Mouse (Mus musculus): ENCODE data around the gene Tdp1.

The Tdp1 gene

GRCm38 (mm10) chr12:99958068-99959060, 74.0 kb downstream of the Tdp1 start:
- in situ Hi-C loops (cut with MseI, MboI): no loop called here

GRCm38 (mm10) chr12:99959291-99959690, 75.0 kb downstream of the Tdp1 start:
- in situ Hi-C loops (cut with MseI, MboI): no loop called here

- in situ Hi-C loops (cut with MseI, MboI): no loop called here
Observed at GRCm38 (mm10) chr12:99959930-99960329, 75.6 kb downstream of the Tdp1 start.

GRCm38 (mm10) chr12:99960675-99961074, 76.4 kb downstream of the Tdp1 start:
- in situ Hi-C loops (cut with MseI, MboI): no loop called here

- in situ Hi-C loops (cut with MseI, MboI): no loop called here
Observed at GRCm38 (mm10) chr12:99964301-99965202, 80.2 kb downstream of the Tdp1 start, which contains the start of gene Kcnk13. Kcnk13 (plus strand) TSS chr12:99964499.

- in situ Hi-C loops (cut with MseI, MboI): no loop called here
Observed at GRCm38 (mm10) chr12:99965203-99966115, 81.1 kb downstream of the Tdp1 start.

- in situ Hi-C loops (cut with MseI, MboI): no loop called here
Observed at GRCm38 (mm10) chr12:99966116-99966770, 81.9 kb downstream of the Tdp1 start.

- in situ Hi-C loops (cut with MseI, MboI): no loop called here
Observed at GRCm38 (mm10) chr12:99966881-99967363, 82.6 kb downstream of the Tdp1 start.

GRCm38 (mm10) chr12:99969906-99970305, 85.6 kb downstream of the Tdp1 start:
- in situ Hi-C loops (cut with MseI, MboI): loop anchor here (5.0 kb wide), 2 partner anchors 132 to 137 kb away; no protein-coding TSS in a partner anchor

GRCm38 (mm10) chr12:99971205-99971894, 87.0 kb downstream of the Tdp1 start:
- in situ Hi-C loops (cut with MseI, MboI): loop anchor here (5.0 kb wide), 2 partner anchors 131 to 136 kb away; no protein-coding TSS in a partner anchor

GRCm38 (mm10) chr12:99972825-99973224, 88.5 kb downstream of the Tdp1 start:
- in situ Hi-C loops (cut with MseI, MboI): loop anchor here (5.0 kb wide), 2 partner anchors 129 to 134 kb away; no protein-coding TSS in a partner anchor

GRCm38 (mm10) chr12:99973659-99974058, 89.3 kb downstream of the Tdp1 start:
- in situ Hi-C loops (cut with MseI, MboI): loop anchor here (5.0 kb wide), 2 partner anchors 129 to 134 kb away; no protein-coding TSS in a partner anchor

- in situ Hi-C loops (cut with MseI, MboI): no loop called here
Observed at GRCm38 (mm10) chr12:99979541-99979940, 95.2 kb downstream of the Tdp1 start.

GRCm38 (mm10) chr12:99986797-99987196, 102.5 kb downstream of the Tdp1 start:
- in situ Hi-C loops (cut with MseI, MboI): no loop called here

GRCm38 (mm10) chr12:99988144-99988543, 103.8 kb downstream of the Tdp1 start:
- in situ Hi-C loops (cut with MseI, MboI): no loop called here

- in situ Hi-C loops (cut with MseI, MboI): no loop called here
Observed at GRCm38 (mm10) chr12:99992362-99992862, 108.1 kb downstream of the Tdp1 start.

- in situ Hi-C loops (cut with MseI, MboI): no loop called here
Observed at GRCm38 (mm10) chr12:99993146-99993890, 109.0 kb downstream of the Tdp1 start.

- in situ Hi-C loops (cut with MseI, MboI): no loop called here
Observed at GRCm38 (mm10) chr12:99995951-99996350, 111.6 kb downstream of the Tdp1 start.

All from mouse trophoblast stem cell (cell line).